Mouse (Mus musculus) large intestine, adult 2 months (tissue): ENCODE measurements around the gene Prkar2a. TPM values are rescaled to one million over a fixed set of nuclear protein-coding genes. Genes with fewer than 3 reads are reported as not detected.

ENCODE experiments used
- DNase-seq: peaks from one replicate; pipeline ENCODE4 v3.0.0-alpha.2; 2012; ENCODE audit warnings: low read depth, low spot score
- WGBS: fragments of 180-500 bp; shearing (Covaris S2); methylation state at CpG from one replicate; pipeline ENCODE4 v1.1.7; 2018; 5-methylcytosine and 5-hydroxymethylcytosine counted together
- polyA plus RNA-seq: library from polyadenylated mRNA; depleted of rRNA; stranded (reverse); fragments of >200 nt; gene quantifications from 2 replicates; pipeline ENCODE4 v1.2.3, GENCODE M21; 2012

Gene Prkar2a
- polyA plus RNA-seq, 1 experiment: 39.9 TPM

DNA sequence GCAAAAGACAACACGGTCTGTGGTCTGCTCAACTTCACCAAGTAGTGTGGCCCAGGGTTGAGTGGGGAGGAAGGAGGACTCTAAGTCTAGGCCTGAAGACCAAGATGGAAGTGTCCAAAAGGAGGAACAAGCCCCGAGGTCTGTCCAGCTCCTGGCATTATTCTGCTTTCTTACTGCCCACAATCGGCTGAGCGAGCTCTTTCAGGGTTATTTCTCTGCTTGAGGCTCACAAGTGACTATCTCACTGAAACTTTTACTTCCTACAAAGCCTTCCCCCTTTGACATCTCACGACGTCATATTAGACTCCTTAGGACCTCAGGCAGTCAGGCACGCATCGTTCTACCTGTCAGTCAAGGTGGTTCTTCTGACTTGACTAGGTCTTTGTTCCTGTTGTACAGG is 2.3 kb downstream of the Prkar2a start:
- 46% methylated on average over 8 of the region's 8 CpGs for WGBS
- no peak for DNase-seq

DNA sequence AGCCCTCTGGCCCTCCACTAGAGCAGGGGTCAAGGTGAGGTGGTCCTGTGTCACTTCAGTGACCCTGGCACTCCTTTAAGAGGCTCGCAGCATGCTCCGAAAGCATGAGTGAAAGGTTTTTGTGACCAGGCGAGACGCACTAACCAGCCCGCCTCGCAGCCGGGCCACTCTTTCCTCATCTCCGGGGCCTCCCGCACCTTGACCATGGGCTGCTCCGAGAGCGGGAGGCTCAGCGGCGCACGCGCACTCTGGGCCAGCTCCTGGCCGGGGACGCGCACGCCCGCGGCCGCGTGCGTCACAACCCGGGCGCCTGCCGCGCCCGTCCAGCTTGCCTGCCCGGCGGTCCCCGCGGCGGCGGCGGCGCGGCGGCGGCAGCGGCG is 2.7 kb downstream of the Prkar2a start:
- under 1% methylated on average over 42 of the region's 42 CpGs for WGBS
- no peak for DNase-seq

- DNase-seq: no peak
- whole genome bisulfite sequencing: under 1% methylated on average over 92 of the region's 92 CpGs
These were observed 3.3 kb downstream of the Prkar2a start for GRCm38 (mm10) chr9:108692226-108693041.

GRCm38 (mm10) chr9:108693946-108694345 is 4.8 kb downstream of the Prkar2a start:
- WGBS: 45% methylated on average over 4 of the region's 4 CpGs
- no peak for DNase-seq

DNA sequence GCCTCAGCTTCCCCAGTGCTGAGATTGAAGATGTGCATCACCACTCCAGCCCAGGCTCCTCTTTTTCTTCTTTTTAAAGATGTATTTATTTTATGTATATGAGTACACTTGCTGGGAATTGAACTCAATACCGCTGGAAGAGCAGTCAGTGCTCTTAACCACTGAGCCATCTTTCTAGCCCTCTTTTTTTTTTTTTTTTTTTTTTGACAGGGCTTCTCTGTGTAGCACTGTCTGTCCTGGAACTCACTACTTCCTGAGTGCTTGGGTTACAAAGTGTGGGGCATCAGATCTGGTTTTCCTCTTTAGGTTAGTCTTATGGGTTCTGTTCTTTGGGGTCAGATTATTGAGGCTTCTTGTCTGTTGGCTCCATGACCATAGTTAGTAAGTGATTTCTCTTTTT is 5.4 kb downstream of the Prkar2a start:
- DNase-seq: no peak
- WGBS: 78% methylated on average over 1 of the region's 1 CpGs

GRCm38 (mm10) chr9:108702476-108702875 is 13.4 kb downstream of the Prkar2a start:
- DNase-seq: no peak

DNA sequence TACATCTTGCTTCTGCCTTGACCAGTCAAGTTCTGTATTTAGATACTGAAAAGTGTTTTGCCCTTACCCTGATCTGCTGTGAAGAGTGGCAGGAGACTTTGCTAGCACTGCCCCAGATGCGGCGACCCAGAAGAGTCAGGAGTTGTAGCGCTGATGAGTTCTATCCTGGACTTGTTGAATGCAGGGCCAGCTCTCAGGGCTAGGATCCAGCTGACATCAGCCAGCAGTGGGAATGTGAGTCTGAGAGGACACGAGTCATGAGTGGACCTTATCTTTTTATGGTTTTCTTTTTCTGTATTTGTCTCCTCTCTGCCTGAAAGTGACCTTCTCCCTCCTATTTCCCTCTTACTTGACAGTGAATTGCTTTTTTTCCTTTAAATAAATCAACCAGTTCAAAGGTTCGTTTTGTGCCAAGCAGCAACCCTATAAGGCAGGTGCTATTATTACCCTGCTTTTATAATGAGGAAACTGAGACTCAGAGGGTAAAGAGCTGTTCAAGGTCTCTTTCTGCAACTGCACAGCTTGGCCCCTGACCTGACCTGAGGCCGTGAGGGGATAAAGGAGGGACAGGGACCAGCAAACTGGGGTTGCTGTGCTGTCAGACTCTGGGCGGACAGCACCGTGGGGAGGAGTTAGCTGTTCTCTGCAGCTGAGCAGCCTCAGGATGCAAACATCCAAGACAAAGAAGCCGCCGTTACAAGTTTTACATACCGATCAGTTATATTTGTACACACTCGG is 14.4 kb downstream of the Prkar2a start:
- 9% methylated on average over 12 of the region's 12 CpGs for WGBS
- DNase-seq: no peak

DNA sequence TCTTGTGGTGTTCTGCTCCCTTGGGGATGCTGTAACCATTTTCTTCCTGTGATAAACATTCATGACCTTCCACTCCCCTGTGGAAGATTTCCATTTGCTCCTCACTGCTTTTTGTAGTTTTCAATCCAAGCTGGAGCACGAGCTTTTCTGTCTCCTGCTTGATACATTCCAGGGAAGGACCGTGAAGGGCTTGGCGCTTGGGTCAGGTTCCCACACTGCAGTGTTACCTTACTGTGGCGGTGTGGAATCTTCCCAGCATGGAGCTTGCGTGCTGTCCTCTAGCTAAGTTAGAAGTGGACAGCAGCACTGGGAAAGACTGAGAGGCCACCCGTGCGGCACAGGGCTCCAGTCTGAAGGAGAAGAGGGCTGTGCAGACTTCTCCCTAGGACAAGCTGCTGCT is 15.5 kb downstream of the Prkar2a start:
- WGBS: 76% methylated on average over 7 of the region's 7 CpGs
- DNase-seq: no peak

DNA sequence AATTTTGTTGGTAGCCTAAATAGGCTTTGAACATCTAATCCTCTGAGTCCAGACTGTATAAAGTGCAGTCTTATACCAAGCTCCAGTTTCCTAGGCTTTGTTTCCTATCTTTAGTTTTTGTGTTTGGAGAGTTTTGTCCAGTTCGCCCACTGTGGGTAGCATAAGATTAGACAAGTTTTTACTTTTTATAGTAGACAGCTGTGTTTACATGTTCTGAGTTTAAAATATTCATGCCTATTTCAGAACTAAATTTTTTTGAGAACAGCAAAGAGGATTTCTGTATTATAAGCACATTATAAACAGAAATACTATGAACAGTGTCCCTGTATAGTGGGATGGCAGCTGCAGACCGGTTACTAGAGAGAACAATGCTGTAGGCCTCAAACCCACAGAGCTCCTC is 18.1 kb downstream of the Prkar2a start:
- no peak for DNase-seq
- 74% methylated on average over 2 of the region's 2 CpGs for WGBS

DNA sequence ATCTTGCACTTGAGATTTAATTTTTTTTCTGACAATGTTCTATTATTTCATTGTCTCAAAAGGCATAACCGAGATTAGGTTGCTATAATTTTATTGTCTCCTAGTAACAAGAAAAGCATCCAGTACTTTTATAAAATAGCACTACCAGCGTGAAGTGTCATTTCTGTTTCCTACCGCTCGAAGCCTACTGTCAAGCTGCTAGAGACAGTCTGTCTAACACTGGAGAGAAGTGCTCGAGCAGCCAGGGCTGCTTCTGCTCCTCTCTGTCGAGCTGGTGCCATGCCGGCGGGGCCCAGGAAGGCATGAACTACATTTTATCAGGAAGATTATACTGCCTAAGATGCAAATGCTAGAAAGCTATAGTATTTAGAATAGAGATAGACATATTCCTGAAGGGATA is 19.7 kb downstream of the Prkar2a start:
- DNase-seq: no peak
- 92% methylated on average over 8 of the region's 8 CpGs for WGBS

DNA sequence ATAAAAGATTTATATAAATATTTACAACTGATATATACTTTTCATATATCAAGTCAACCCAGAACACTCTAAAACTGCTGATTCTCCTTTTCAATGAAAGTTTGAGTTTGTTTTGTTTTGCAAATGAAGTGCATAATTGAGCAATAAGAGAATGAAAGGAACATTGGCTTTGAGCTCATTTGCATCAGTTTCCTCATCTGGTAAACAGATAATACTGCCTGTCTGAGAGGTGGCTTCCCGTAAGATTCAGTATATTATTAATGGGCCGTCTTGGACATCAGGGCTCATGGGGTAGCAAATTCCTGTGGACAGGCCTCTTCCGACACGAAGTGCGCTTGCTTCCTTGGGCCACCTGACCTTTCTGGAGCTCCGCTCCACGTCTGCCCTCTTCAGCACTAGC is 21.7 kb downstream of the Prkar2a start:
- 82% methylated on average over 7 of the region's 7 CpGs for WGBS
- no peak for DNase-seq

DNA sequence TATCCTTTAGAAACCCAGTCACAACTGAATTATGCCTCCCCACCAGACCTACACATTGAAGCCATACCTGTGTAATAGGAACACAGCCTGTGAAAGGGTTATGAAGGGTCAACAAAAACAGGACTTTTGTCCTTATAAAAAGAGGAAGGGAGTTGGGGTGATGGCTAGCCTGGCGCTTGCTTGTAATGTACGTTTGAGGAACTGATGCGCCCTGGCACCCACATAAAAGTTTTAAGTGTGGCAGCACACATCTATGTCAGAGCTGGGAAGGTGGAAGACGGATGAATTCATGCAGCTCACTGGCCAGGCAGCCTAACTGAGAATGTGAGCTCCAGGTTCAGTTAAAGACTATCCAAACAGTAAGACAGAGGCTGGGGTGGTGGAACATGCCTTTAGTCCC is 27.1 kb downstream of the Prkar2a start:
- no peak for DNase-seq
- WGBS: 77% methylated on average over 4 of the region's 4 CpGs

DNA sequence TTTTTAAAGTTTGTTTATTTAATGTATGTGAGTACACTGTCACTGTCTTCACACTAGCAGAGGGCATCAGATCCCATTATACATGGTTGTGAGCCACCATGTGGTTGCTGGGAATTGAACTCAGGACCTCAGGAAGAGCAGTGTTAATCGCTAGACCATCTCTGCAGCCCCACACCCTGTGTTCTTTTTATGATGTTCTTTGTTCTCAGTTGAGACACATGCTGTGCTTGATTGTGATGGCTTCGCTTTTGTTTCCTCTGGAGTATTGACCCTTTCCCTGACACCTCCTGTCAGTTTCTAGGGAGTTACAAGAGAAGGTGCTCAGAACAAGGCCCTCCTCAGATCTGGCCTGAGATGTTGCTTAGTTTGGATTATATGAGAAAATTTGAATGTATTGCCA is 34.6 kb downstream of the Prkar2a start:
- WGBS: 75% methylated on average over 2 of the region's 2 CpGs
- DNase-seq: no peak

DNA sequence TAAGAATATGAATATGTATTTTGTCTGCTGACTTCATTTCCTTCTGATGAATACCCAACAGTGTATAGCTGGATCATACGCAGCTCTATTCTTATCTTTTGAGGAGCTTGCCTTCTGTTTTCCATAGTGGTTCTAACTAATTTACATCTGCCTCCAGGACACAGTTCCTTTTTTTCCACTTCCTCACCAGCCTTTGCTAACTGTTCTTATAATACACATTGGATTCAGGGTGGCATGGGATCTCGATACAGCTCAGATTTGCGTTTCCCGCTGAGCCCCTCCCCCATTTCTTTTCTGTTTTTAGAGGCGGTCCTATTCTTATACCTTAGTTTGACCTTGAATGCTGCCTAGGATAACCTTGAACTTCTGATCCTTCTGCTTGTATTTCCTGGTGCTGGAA is 37.0 kb downstream of the Prkar2a start:
- WGBS: 86% methylated on average over 5 of the region's 5 CpGs
- no peak for DNase-seq

DNA sequence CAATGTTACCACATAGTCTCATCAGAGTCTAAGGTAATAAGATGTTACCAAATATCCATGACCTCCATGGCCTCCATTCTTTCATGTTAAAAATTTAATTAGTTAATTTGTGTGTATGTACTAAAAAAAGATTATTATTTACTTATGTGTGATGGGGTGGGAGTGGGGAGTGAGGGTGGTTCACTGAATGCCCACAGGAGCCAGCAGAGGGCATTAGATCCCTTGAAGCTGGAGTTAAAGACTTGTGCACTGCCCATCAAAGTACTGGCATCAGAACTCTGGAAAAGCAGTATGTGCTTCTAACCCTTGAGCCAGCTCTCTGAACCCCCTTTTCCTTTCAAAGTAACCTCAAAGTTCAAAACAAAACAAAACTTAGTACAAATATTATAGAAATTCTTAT is 39.9 kb downstream of the Prkar2a start:
- no peak for DNase-seq

GRCm38 (mm10) chr9:108732462-108732861 is 43.3 kb downstream of the Prkar2a start:
- DNase-seq: no peak

DNA sequence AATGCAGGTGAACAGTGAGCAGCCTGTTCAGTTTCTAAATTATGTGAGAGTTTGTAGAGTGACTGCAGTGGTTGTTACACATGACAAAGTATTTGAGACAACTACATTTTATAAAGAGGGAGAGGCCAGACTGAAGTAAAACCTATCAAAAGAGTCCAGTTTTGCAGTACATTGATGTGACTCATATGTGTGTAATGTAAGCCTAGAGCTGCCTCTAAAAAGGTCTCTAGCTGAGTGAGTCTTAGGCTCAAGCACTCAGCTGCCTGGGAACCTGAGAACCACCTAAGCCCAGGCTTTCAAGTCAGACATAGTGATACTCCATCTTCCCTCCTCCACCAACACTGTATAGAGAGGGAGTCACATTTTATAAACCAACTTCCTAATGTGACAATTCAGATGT is 45.5 kb downstream of the Prkar2a start:
- DNase-seq: no peak

GRCm38 (mm10) chr9:108739239-108739638 is 50.1 kb downstream of the Prkar2a start:
- WGBS: 41% methylated on average over 3 of the region's 3 CpGs
- no peak for DNase-seq

GRCm38 (mm10) chr9:108740062-108740461 is 50.9 kb downstream of the Prkar2a start:
- 97% methylated on average over 1 of the region's 1 CpGs for WGBS
- no peak for DNase-seq

GRCm38 (mm10) chr9:108742048-108742447 is 52.9 kb downstream of the Prkar2a start:
- no peak for DNase-seq
- WGBS: 90% methylated on average over 9 of the region's 9 CpGs

DNA sequence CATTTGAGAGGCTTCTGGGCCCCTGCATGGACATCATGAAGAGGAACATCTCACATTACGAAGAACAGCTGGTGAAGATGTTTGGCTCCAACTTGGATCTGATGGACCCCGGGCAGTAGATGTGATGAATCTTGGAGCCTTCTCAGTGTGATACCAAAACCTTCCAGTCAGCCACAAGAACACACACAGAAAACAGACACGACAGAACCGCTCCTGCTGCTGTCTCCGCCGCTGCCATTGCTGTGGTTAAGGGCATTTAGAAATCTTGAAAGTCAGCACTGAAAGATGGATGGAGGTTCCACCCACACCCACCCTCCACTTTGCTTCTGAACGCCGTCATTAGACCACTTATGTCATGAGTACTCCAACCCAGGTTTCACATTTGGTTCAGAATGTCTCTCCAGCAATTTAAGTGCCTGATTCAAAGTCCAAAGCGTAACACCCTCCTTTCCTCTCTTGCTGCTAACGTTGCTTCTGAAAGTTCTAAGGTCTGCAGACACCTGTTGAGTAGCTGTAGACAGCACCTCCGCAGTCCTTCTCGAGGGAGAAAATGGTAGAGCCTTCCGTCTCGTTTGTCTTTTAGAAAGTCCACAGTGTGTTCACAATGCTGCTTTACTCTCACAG is 57.9 kb downstream of the Prkar2a start:
- DNase-seq: no peak
- 81% methylated on average over 14 of the region's 14 CpGs for WGBS
